Mouse (Mus musculus): ENCODE results near the gene Adamts17.

The Adamts17 gene

GRCm38 (mm10) chr7:66969199-66969598 lies 129.7 kb downstream of the Adamts17 start:
- no peak for DNase-seq (ENCODE audit: low read depth, low spot score)

GRCm38 (mm10) chr7:66970235-66970634 lies 130.7 kb downstream of the Adamts17 start:
- no peak for DNase-seq (ENCODE audit: low read depth, low spot score)

- DNase-seq (ENCODE audit: low read depth, low spot score), result no peak
These were observed 131.4 kb downstream of the Adamts17 start for GRCm38 (mm10) chr7:66970974-66971373.

- no peak for DNase-seq (ENCODE audit: low read depth, low spot score)
These were observed 135.3 kb downstream of the Adamts17 start for GRCm38 (mm10) chr7:66974859-66975258.

- no peak for DNase-seq (ENCODE audit: low read depth, low spot score)
These were observed 136.8 kb downstream of the Adamts17 start for GRCm38 (mm10) chr7:66976371-66976770.

- no peak for DNase-seq (ENCODE audit: low read depth, low spot score)
These were observed 142.1 kb downstream of the Adamts17 start for GRCm38 (mm10) chr7:66981591-66981990.

- DNase-seq (ENCODE audit: low read depth, low spot score), result no peak
These were observed 142.5 kb downstream of the Adamts17 start for GRCm38 (mm10) chr7:66982084-66982483.

GRCm38 (mm10) chr7:66987671-66988070 lies 148.1 kb downstream of the Adamts17 start:
- DNase-seq (ENCODE audit: low read depth, low spot score), result no peak

GRCm38 (mm10) chr7:66988441-66988840 lies 148.9 kb downstream of the Adamts17 start:
- no peak for DNase-seq (ENCODE audit: low read depth, low spot score)

- no peak for DNase-seq (ENCODE audit: low read depth, low spot score)
These were observed 150.0 kb downstream of the Adamts17 start for GRCm38 (mm10) chr7:66989357-66990045.

GRCm38 (mm10) chr7:66998821-66999220 lies 159.3 kb downstream of the Adamts17 start:
- DNase-seq (ENCODE audit: low read depth, low spot score), result no peak

- DNase-seq (ENCODE audit: low read depth, low spot score), result no peak
These were observed 164.1 kb downstream of the Adamts17 start for GRCm38 (mm10) chr7:67003648-67004047.

GRCm38 (mm10) chr7:67004220-67004619 lies 164.7 kb downstream of the Adamts17 start:
- no peak for DNase-seq (ENCODE audit: low read depth, low spot score)

- DNase-seq (ENCODE audit: low read depth, low spot score), result no peak
These were observed 170.3 kb downstream of the Adamts17 start for GRCm38 (mm10) chr7:67009841-67010240.

- no peak for DNase-seq (ENCODE audit: low read depth, low spot score)
These were observed 172.6 kb downstream of the Adamts17 start for GRCm38 (mm10) chr7:67012011-67012751.

GRCm38 (mm10) chr7:67013211-67013895 lies 173.8 kb downstream of the Adamts17 start:
- DNase-seq (ENCODE audit: low read depth, low spot score), result no peak

GRCm38 (mm10) chr7:67019937-67020336 lies 180.4 kb downstream of the Adamts17 start:
- DNase-seq (ENCODE audit: low read depth, low spot score), result no peak

- peak; percentile 42 for DNase-seq (ENCODE audit: low read depth, low spot score)
These were observed 186.9 kb downstream of the Adamts17 start for GRCm38 (mm10) chr7:67026114-67027070.

- no peak for DNase-seq (ENCODE audit: low read depth, low spot score)
These were observed 187.7 kb downstream of the Adamts17 start for GRCm38 (mm10) chr7:67027216-67027615.

GRCm38 (mm10) chr7:67027696-67028095 lies 188.2 kb downstream of the Adamts17 start:
- no peak for DNase-seq (ENCODE audit: low read depth, low spot score)

- DNase-seq (ENCODE audit: low read depth, low spot score), result no peak
These were observed 189.4 kb downstream of the Adamts17 start for GRCm38 (mm10) chr7:67028902-67029301.

Data from embryo, embryonic 11.5 days (tissue).